Mouse (Mus musculus) embryonic facial prominence, embryonic 12.5 days (tissue): ENCODE results near the gene Tmem178b. TPM values are rescaled to one million over a fixed set of nuclear protein-coding genes. Genes with fewer than 3 reads are reported as not detected.

Experiments
- ATAC-seq: fragments of 200-750 bp; cut with Nextera tagmentation; 2 replicates; pipeline ENCODE4 v1.8.0; 2017; ENCODE audit not compliant: insufficient number of reproducible peaks, insufficient read depth, low FRiP score, low TSS enrichment
- H3K27ac ChIP-seq: fragments of 300-500 bp; sonication (generic); 2 replicates; pipeline ENCODE4 v1.5.1; 2016; ENCODE audit warnings: mild to moderate bottlenecking
- H3K27me3 ChIP-seq: fragments of 300-500 bp; sonication (generic); 2 replicates; pipeline ENCODE4 v1.6.1; 2016; ENCODE audit warnings: mild to moderate bottlenecking, moderate library complexity
- H3K36me3 ChIP-seq: fragments of 300-500 bp; sonication (generic); 2 replicates; pipeline ENCODE4 v1.6.1; 2016; ENCODE audit warnings: mild to moderate bottlenecking
- H3K4me1 ChIP-seq: fragments of 300-500 bp; sonication (generic); 2 replicates; pipeline ENCODE4 v1.6.1; 2016
- H3K4me2 ChIP-seq: fragments of 300-500 bp; sonication (generic); replicated peaks from 2 replicates; pipeline ENCODE4 v1.6.1; 2016; ENCODE audit warnings: mild to moderate bottlenecking, moderate library complexity
- H3K4me3 ChIP-seq: fragments of 300-500 bp; sonication (generic); 2 replicates; pipeline ENCODE4 v1.5.1; 2016; ENCODE audit warnings: mild to moderate bottlenecking
- H3K9ac ChIP-seq: fragments of 300-500 bp; sonication (generic); 2 replicates; pipeline ENCODE4 v1.6.1; 2016; ENCODE audit warnings: mild to moderate bottlenecking, moderate library complexity
- H3K9me3 ChIP-seq: fragments of 300-500 bp; sonication (generic); 2 replicates; pipeline ENCODE4 v1.6.1; 2016; ENCODE audit warnings: mild to moderate bottlenecking, moderate library complexity
- WGBS: fragments of 180-500 bp; shearing (Covaris S2); methylation state at CpG from one replicate; pipeline ENCODE4 v1.1.7; 2016; 5-methylcytosine and 5-hydroxymethylcytosine counted together
- polyA plus RNA-seq: library from polyadenylated mRNA; unstranded; fragments of >200 nt; fragmentation: Nextera tagmentation; extraction: Ambion mirVana; gene quantifications from 2 replicates; pipeline ENCODE4 v1.2.1, GENCODE M21; 2016

Gene Tmem178b
- polyA plus RNA-seq = 2.2 and 3.3 TPM in 2 replicates

GRCm38 (mm10) chr6:39872901-39873591, at the start of gene Tmem178b:
Gene Tmem178b, plus strand, starts transcription at chr6:39873271.
- Histone ChIP-seq H3K9me3 (no peaks in the 10 kb centered on the region), H3K4me2 (peak within 1 kb of the TSS; percentile 99), H3K27ac (no peak within 1 kb of the TSS), H3K36me3 (no peaks in the 10 kb centered on the region), H3K9ac (peak within 1 kb of the TSS; percentile 49), H3K4me3 (peak within 1 kb of the TSS; percentile 55), H3K27me3 (peaks cover 62% of the 10 kb centered on the region), H3K4me1 (peaks cover 14% of the 10 kb centered on the region)
- under 1% methylated on average over 63 of the region's 63 CpGs for WGBS
- ATAC-seq = 0 out of 2 replicates have a peak, but pooled peaks have one; percentile 10

- 92% methylated on average over 5 of the region's 5 CpGs for WGBS
- Histone ChIP-seq H3K9ac (no peak overlapping the region), H3K4me1 (no peaks in the 10 kb centered on the region), H3K27ac (no peak overlapping the region), H3K36me3 (no peaks in the 10 kb centered on the region), H3K27me3 (no peaks in the 10 kb centered on the region), H3K4me2 (no peak overlapping the region), H3K4me3 (no peak overlapping the region), H3K9me3 (no peaks in the 10 kb centered on the region)
- ATAC-seq = no peak
Measured at GRCm38 (mm10) chr6:39828736-39829135, 44.3 kb upstream of the Tmem178b start.

GRCm38 (mm10) chr6:39843698-39844342, 29.3 kb upstream of the Tmem178b start:
- ATAC-seq = no peak
- H3K27me3 ChIP-seq = no peaks in the 10 kb centered on the region
- H3K27ac ChIP-seq = no peak overlapping the region
- no peak overlapping the region for H3K9ac ChIP-seq
- H3K4me1 ChIP-seq = no peaks in the 10 kb centered on the region
- no peak overlapping the region for H3K4me2 ChIP-seq
- H3K4me3 ChIP-seq = no peak overlapping the region
- WGBS = 88% methylated on average over 14 of the region's 14 CpGs
- H3K36me3 ChIP-seq = no peaks in the 10 kb centered on the region
- H3K9me3 ChIP-seq = no peaks in the 10 kb centered on the region

GRCm38 (mm10) chr6:39847538-39847937, 25.5 kb upstream of the Tmem178b start:
- H3K9ac ChIP-seq = no peak overlapping the region
- no peaks in the 10 kb centered on the region for H3K27me3 ChIP-seq
- H3K36me3 ChIP-seq = no peaks in the 10 kb centered on the region
- ATAC-seq = no peak
- no peak overlapping the region for H3K4me3 ChIP-seq
- H3K27ac ChIP-seq = no peak overlapping the region
- H3K4me1 ChIP-seq = no peaks in the 10 kb centered on the region
- 80% methylated on average over 2 of the region's 2 CpGs for WGBS
- no peaks in the 10 kb centered on the region for H3K9me3 ChIP-seq
- no peak overlapping the region for H3K4me2 ChIP-seq

GRCm38 (mm10) chr6:39848766-39849165, 24.3 kb upstream of the Tmem178b start:
- ATAC-seq = peak; percentile 22; the same call in 1 of the 2 replicates
- Histone ChIP-seq H3K9ac (no peak overlapping the region), H3K4me3 (no peak overlapping the region), H3K4me1 (no peaks in the 10 kb centered on the region), H3K27ac (no peak overlapping the region), H3K27me3 (no peaks in the 10 kb centered on the region), H3K9me3 (no peaks in the 10 kb centered on the region), H3K4me2 (no peak overlapping the region), H3K36me3 (no peaks in the 10 kb centered on the region)
- WGBS = 41% methylated on average over 7 of the region's 7 CpGs

- Histone ChIP-seq H3K4me2 (no peak overlapping the region), H3K4me1 (no peaks in the 10 kb centered on the region), H3K4me3 (no peak overlapping the region), H3K9me3 (no peaks in the 10 kb centered on the region), H3K9ac (no peak overlapping the region), H3K27me3 (no peaks in the 10 kb centered on the region), H3K36me3 (no peaks in the 10 kb centered on the region), H3K27ac (no peak overlapping the region)
- ATAC-seq = no peak
- WGBS = 83% methylated on average over 4 of the region's 4 CpGs
Measured at GRCm38 (mm10) chr6:39849667-39850066, 23.4 kb upstream of the Tmem178b start.

- Histone ChIP-seq H3K9me3 (no peaks in the 10 kb centered on the region), H3K9ac (peak overlapping the region; percentile 33; the same call in 1 of the 2 replicates), H3K4me1 (peaks cover 14% of the 10 kb centered on the region), H3K27ac (no peak overlapping the region), H3K36me3 (no peaks in the 10 kb centered on the region), H3K27me3 (peaks cover 61% of the 10 kb centered on the region), H3K4me2 (peak overlapping the region; percentile 99), H3K4me3 (peak overlapping the region; percentile 55)
- WGBS = 1% methylated on average over 27 of the region's 28 CpGs
- ATAC-seq = no peak
Measured at GRCm38 (mm10) chr6:39870271-39871135, 2.6 kb upstream of the Tmem178b start.

- H3K4me3 ChIP-seq = peak overlapping the region; percentile 55
- peak overlapping the region; percentile 99 for H3K4me2 ChIP-seq
- peaks cover 14% of the 10 kb centered on the region for H3K4me1 ChIP-seq
- no peaks in the 10 kb centered on the region for H3K36me3 ChIP-seq
- peak overlapping the region; percentile 36; the same call in 1 of the 2 replicates for H3K9ac ChIP-seq
- WGBS = under 1% methylated on average over 71 of the region's 71 CpGs
- ATAC-seq = peak; percentile 72
- no peak overlapping the region for H3K27ac ChIP-seq
- no peaks in the 10 kb centered on the region for H3K9me3 ChIP-seq
- H3K27me3 ChIP-seq = peaks cover 62% of the 10 kb centered on the region
Measured at GRCm38 (mm10) chr6:39871381-39872305, 1.4 kb upstream of the Tmem178b start.

GRCm38 (mm10) chr6:39872306-39872900, 668 bp upstream of the Tmem178b start:
- peak overlapping the region; percentile 49 for H3K9ac ChIP-seq
- WGBS = under 1% methylated on average over 39 of the region's 39 CpGs
- H3K4me1 ChIP-seq = peaks cover 14% of the 10 kb centered on the region
- ATAC-seq = 0 out of 2 replicates have a peak, but pooled peaks have one; percentile 5
- H3K36me3 ChIP-seq = no peaks in the 10 kb centered on the region
- H3K27me3 ChIP-seq = peaks cover 62% of the 10 kb centered on the region
- no peak overlapping the region for H3K27ac ChIP-seq
- no peaks in the 10 kb centered on the region for H3K9me3 ChIP-seq
- peak overlapping the region; percentile 99 for H3K4me2 ChIP-seq
- H3K4me3 ChIP-seq = peak overlapping the region; percentile 55

GRCm38 (mm10) chr6:39875186-39875585, 2.1 kb downstream of the Tmem178b start:
- no peak overlapping the region for H3K27ac ChIP-seq
- no peaks in the 10 kb centered on the region for H3K9me3 ChIP-seq
- no peaks in the 10 kb centered on the region for H3K36me3 ChIP-seq
- ATAC-seq = no peak
- no peak overlapping the region for H3K4me2 ChIP-seq
- peaks cover 51% of the 10 kb centered on the region for H3K27me3 ChIP-seq
- H3K4me1 ChIP-seq = peaks cover 14% of the 10 kb centered on the region
- no peak overlapping the region for H3K4me3 ChIP-seq
- H3K9ac ChIP-seq = no peak overlapping the region
- 55% methylated on average over 4 of the region's 4 CpGs for WGBS
